In the genomic region with DNA sequence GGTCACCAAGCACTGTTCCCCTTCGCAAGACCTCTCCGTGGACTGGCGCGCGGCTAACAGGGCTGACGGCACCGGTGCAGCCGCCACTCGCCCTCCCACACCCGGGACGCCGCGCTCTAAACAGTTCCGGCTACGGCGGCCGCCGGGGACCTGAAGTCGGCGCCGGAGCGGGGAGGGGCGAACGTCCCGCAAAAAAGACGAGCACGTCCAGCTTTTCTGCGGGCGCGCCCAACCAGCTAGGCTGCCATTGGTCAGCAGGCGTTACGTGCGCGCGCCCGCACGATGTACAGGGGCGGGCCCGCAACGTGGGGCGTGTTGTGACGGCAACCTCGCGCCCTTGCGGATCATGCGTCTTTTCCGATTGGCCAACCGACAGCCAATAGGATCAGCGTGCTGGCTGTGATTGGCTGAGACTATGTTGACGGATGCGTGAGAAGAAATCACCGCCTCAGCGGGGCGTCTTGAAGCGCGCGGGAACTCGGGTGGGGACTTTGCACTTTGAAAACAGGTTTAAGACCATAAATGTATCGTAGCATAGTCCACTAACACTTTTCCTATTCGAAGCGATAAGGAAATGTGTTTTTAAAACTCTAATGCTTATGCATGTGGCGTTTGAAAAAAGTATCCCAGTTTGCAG, we compare ENCODE assay signal across 8 mouse cellular contexts. TPM values are rescaled to one million over a fixed set of nuclear protein-coding genes. Genes with fewer than 3 reads are reported as not detected.
DNase-seq lines count a peak whose midpoint lies in the region; ATAC-seq lines count a peak whose summit lies in the region.

A gene (minus strand): TSS at position 134 of the 637 bp plus-strand sequence.
A gene (plus strand): TSS at position 431 of the 637 bp plus-strand sequence.

- peak within 1 kb of the TSS; percentile 88 for H3K9ac ChIP-seq in hindbrain, embryonic 14.5 days

- peak; percentile 99 for DNase-seq in R1 (ENCODE audit: low read depth, low spot score)
- peak; percentile 98 to 99 for DNase-seq in cerebellum, postnatal 25 days
- DNase-seq in frontal cortex, postnatal 25 days (ENCODE audit: low spot score in 2 of 2), result peak; percentile 97 to 98
- peak; percentile 98 for DNase-seq in hindbrain, embryonic 14.5 days (ENCODE audit: low spot score)
- peak; percentile 98 to 99 for DNase-seq in layer of hippocampus, postnatal 36 days
- DNase-seq in lung, postnatal 36 days, result peak; percentile 100
- peak; percentile 100 for DNase-seq in retina, postnatal 1 day
- peak; percentile 96 to 98 for DNase-seq in urinary bladder, adult 18-20 months (ENCODE audit: low spot score in 2 of 2)

- ATAC-seq in hindbrain, embryonic 14.5 days (ENCODE audit: low FRiP score), result peak; percentile 99

- H3K4me3 ChIP-seq in hindbrain, embryonic 14.5 days (replicated peaks; ENCODE audit: low read length), result peak within 1 kb of the TSS; percentile 94

- H3K4me2 ChIP-seq in hindbrain, embryonic 14.5 days (replicated peaks), result peak within 1 kb of the TSS; percentile 95

- peaks cover 29% of the 10 kb centered on the region for H3K36me3 ChIP-seq in hindbrain, embryonic 14.5 days (replicated peaks; ENCODE audit: control insufficient read depth, insufficient read depth)

- no peaks in the 10 kb centered on the region for H3K27me3 ChIP-seq in hindbrain, embryonic 14.5 days (ENCODE audit: control insufficient read depth, insufficient read depth, low read length)

- under 1% methylated on average over 62 of the region's 62 CpGs for WGBS in hindbrain, embryonic 14.5 days

- peak within 1 kb of the TSS; percentile 77 for H3K27ac ChIP-seq in hindbrain, embryonic 14.5 days

- H3K9me3 ChIP-seq in hindbrain, embryonic 14.5 days (ENCODE audit: control insufficient read depth, low read length), result no peaks in the 10 kb centered on the region

- peaks cover 16% of the 10 kb centered on the region for H3K4me1 ChIP-seq in hindbrain, embryonic 14.5 days (replicated peaks; ENCODE audit: control insufficient read depth, insufficient read depth, low read length)

RNA-seq across cellular contexts. Expression of the first gene that starts in this region (rescaled TPM):
- 8.0 and 8.1 TPM in 2 replicates for polyA plus RNA-seq in hindbrain, embryonic 14.5 days (2014; fragmentation: Nextera tagmentation; extraction: Ambion mirVana)
- 10 to 100 TPM; 27.2 to 28.3 TPM for total RNA-seq in layer of hippocampus, postnatal 36 days (2021)

RNA-seq across cellular contexts. Expression of the second gene that starts in this region (rescaled TPM):
- 15.9 and 20.9 TPM in 2 replicates for polyA plus RNA-seq in hindbrain, embryonic 14.5 days (2014; fragmentation: Nextera tagmentation; extraction: Ambion mirVana)
- 10 to 100 TPM; 23.8 to 24.0 TPM for total RNA-seq in layer of hippocampus, postnatal 36 days (2021)

Comparison
In these comparisons a context has a peak if more than half of its experiments do, and no peak if none do; other contexts are left out.
1. Peak in every context shown above with its lines: DNase-seq, ATAC-seq, H3K4me3 ChIP-seq and H3K27ac ChIP-seq.